Mouse (Mus musculus) midbrain, embryonic 13.5 days (tissue): ENCODE results near the gene Ptpro. TPM values are rescaled to one million over a fixed set of nuclear protein-coding genes. Genes with fewer than 3 reads are reported as not detected.

Experiments used
- ATAC-seq: fragments of 200-750 bp; cut with Nextera tagmentation; 2 replicates; pipeline ENCODE4 v1.8.0; 2017; ENCODE audit warnings: mild to moderate bottlenecking, moderate TSS enrichment, moderate library complexity
- H3K27ac ChIP-seq: fragments of 300-500 bp; sonication (generic); 2 replicates; pipeline ENCODE4 v1.5.1; 2015; ENCODE audit warnings: inconsistent platforms, mild to moderate bottlenecking, moderate library complexity
- H3K27me3 ChIP-seq: fragments of 300-500 bp; sonication (generic); 2 replicates; pipeline ENCODE4 v1.6.1; 2015; ENCODE audit warnings: mild to moderate bottlenecking, inconsistent platforms
- H3K36me3 ChIP-seq: fragments of 300-500 bp; sonication (generic); 2 replicates; pipeline ENCODE4 v1.6.1; 2015; ENCODE audit warnings: mild to moderate bottlenecking, inconsistent platforms
- H3K4me1 ChIP-seq: fragments of 300-500 bp; sonication (generic); replicated peaks from 2 replicates; pipeline ENCODE4 v1.6.1; 2015; ENCODE audit warnings: inconsistent platforms
- H3K4me2 ChIP-seq: fragments of 300-500 bp; sonication (generic); replicated peaks from 2 replicates; pipeline ENCODE4 v1.6.1; 2015; ENCODE audit warnings: moderate library complexity, mild to moderate bottlenecking, inconsistent platforms
- H3K4me3 ChIP-seq: fragments of 300-500 bp; sonication (generic); replicated peaks from 2 replicates; pipeline ENCODE4 v1.5.1; 2015; ENCODE audit warnings: mild to moderate bottlenecking, inconsistent platforms
- H3K9ac ChIP-seq: fragments of 300-500 bp; sonication (generic); replicated peaks from 2 replicates; pipeline ENCODE4 v1.6.1; 2015; ENCODE audit warnings: mild to moderate bottlenecking, inconsistent platforms
- H3K9me3 ChIP-seq: fragments of 300-500 bp; sonication (generic); 2 replicates; pipeline ENCODE4 v1.6.1; 2016; ENCODE audit warnings: mild to moderate bottlenecking, inconsistent platforms
- WGBS: fragments of 180-500 bp; shearing (Covaris S2); methylation state at CpG from one replicate; pipeline ENCODE4 v1.1.7; 2015; 5-methylcytosine and 5-hydroxymethylcytosine counted together
- polyA plus RNA-seq: library from polyadenylated mRNA; unstranded; fragments of >200 nt; fragmentation: Nextera tagmentation; extraction: Ambion mirVana; gene quantifications from 2 replicates; pipeline ENCODE4 v1.2.1, GENCODE M21; 2015

The Ptpro gene
- polyA plus RNA-seq, 1 experiment from 2014 or later = 53.3 TPM

- WGBS = 94% methylated on average over 7 of the region's 7 CpGs
- H3K27me3 ChIP-seq = no peaks in the 10 kb centered on the region
- no peak overlapping the region for H3K27ac ChIP-seq
- no peak overlapping the region for H3K4me3 ChIP-seq
- ATAC-seq = no peak
- no peak overlapping the region for H3K4me2 ChIP-seq
- H3K36me3 ChIP-seq = no peaks in the 10 kb centered on the region
- H3K9ac ChIP-seq = no peak overlapping the region
- no peaks in the 10 kb centered on the region for H3K4me1 ChIP-seq
- no peaks in the 10 kb centered on the region for H3K9me3 ChIP-seq
Observed at GRCm38 (mm10) chr6:137506563-137506962, 254.4 kb downstream of the Ptpro start.

DNA sequence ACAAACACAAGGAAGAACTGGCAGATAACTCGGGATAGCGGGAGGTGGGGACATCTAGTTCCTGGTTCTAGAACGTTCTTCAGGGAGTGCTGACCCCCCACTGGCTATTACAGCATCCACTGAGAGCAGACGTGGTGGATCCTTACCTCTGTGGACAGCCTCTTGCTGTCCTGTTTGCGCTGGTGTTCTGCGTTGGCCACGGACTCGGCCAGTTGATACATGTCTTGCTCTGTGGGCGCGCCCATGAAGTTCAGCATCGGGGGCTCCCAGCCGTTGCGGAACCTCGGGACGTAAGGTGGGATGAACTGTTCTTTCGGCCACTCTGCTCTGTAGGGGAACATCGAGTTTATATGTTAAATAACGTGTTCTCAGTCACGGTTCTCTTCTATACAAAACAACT is 256.8 kb downstream of the Ptpro start:
- 96% methylated on average over 19 of the region's 19 CpGs for WGBS
- Histone ChIP-seq H3K9ac (no peak overlapping the region), H3K27ac (no peak overlapping the region), H3K4me1 (no peaks in the 10 kb centered on the region), H3K27me3 (no peaks in the 10 kb centered on the region), H3K4me2 (no peak overlapping the region), H3K36me3 (no peaks in the 10 kb centered on the region), H3K4me3 (no peak overlapping the region), H3K9me3 (no peaks in the 10 kb centered on the region)
- no peak for ATAC-seq

- Histone ChIP-seq H3K4me2 (no peak overlapping the region), H3K27me3 (no peaks in the 10 kb centered on the region), H3K9ac (no peak overlapping the region), H3K36me3 (no peaks in the 10 kb centered on the region), H3K27ac (no peak overlapping the region), H3K9me3 (no peaks in the 10 kb centered on the region), H3K4me3 (no peak overlapping the region), H3K4me1 (no peaks in the 10 kb centered on the region)
- no peak for ATAC-seq
- 83% methylated on average over 14 of the region's 14 CpGs for WGBS
Observed at GRCm38 (mm10) chr6:137509341-137510045, 257.4 kb downstream of the Ptpro start.

GRCm38 (mm10) chr6:137512753-137513152 is 260.6 kb downstream of the Ptpro start:
- no peaks in the 10 kb centered on the region for H3K4me1 ChIP-seq
- no peak overlapping the region for H3K4me3 ChIP-seq
- 81% methylated on average over 5 of the region's 5 CpGs for WGBS
- H3K9ac ChIP-seq = no peak overlapping the region
- no peaks in the 10 kb centered on the region for H3K27me3 ChIP-seq
- H3K9me3 ChIP-seq = no peaks in the 10 kb centered on the region
- no peak overlapping the region for H3K4me2 ChIP-seq
- no peak overlapping the region for H3K27ac ChIP-seq
- no peak for ATAC-seq
- no peaks in the 10 kb centered on the region for H3K36me3 ChIP-seq

Other genes with a start within 250 kb of the Ptpro start
- 2.3 and 2.8 TPM in 2 replicates for gene Rerg, start 81.8 kb upstream of the Ptpro start, polyA plus RNA-seq